Mouse (Mus musculus): ENCODE measurements at regions not wholly inside any gene's neighbourhood (a gene's known extent, or its start where the extent isn't known, plus 50 kb on each side); places are given as distances from the start of the nearest gene placed in this dataset.

DNA sequence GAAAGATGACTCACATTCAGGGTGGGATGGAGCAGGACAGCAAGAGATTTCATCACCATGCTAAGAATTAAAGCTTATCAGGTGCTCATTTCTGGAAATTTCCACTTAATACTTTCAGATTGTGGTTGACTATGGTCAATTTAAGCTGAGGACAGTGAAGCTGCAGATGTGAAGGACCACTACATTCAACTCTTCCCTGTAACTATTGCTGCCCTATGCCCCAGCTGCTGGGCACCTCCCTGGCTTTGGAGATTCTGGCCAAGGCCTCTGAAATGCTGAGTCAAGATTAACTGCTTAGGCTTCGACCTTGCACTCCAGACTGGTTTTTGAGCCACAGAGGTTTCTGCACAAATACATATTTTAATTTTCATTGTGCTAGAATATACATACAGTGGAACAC is 140.4 kb upstream of the Grik3 start:
- in situ Hi-C loops (cut with MboI, MseI) = no loop called here

DNA sequence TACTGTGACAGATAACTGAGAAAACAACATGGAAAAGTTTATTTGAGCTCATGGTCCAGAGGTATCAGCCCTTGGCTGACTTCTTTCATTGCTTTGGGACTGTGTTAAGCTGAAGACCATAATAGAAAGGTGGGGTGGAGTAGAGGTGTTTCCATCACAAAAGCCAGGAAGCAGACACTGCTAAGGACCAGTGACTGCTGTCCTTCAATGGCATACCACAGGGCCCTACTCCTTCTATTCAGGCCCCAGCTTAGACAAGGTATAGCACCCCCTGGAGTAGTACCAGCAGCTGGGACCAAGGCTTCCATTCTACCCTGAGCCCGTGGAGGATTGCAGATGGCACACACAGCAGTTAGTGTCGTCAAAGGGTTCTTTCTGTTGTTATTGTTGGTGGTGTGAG is 151.4 kb upstream of the Grik3 start:
- in situ Hi-C loops (cut with MboI, MseI) = no loop called here

GRCm38 (mm10) chr4:125328806-125329205 is 161.7 kb upstream of the Grik3 start:
- in situ Hi-C loops (cut with MboI, MseI) = no loop called here

GRCm38 (mm10) chr4:125324495-125324894 is 166.0 kb upstream of the Grik3 start:
- in situ Hi-C loops (cut with MboI, MseI) = no loop called here

- in situ Hi-C loops (cut with MboI, MseI) = no loop called here
Measured at GRCm38 (mm10) chr4:125319343-125319742, 171.2 kb upstream of the Grik3 start.

DNA sequence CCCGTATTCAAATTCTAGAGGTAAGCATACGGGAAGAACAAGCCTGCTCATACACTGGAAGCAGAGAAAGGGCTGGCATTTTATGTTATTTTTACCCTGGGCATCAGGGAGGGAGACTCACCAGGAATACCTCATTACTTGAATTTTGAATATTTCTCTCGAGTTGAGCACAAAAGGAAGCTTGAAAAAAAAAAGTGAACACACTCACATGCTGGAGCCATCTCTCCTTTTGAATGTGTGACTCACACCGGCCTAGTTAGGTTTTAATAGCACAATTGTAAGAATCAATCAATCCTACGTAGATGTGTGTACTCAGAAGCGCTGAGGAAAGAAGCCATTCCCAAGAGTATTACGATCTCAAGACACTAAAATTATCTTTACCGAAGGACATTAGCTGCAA is 172.2 kb upstream of the Grik3 start:
- in situ Hi-C loops (cut with MboI, MseI) = no loop called here

DNA sequence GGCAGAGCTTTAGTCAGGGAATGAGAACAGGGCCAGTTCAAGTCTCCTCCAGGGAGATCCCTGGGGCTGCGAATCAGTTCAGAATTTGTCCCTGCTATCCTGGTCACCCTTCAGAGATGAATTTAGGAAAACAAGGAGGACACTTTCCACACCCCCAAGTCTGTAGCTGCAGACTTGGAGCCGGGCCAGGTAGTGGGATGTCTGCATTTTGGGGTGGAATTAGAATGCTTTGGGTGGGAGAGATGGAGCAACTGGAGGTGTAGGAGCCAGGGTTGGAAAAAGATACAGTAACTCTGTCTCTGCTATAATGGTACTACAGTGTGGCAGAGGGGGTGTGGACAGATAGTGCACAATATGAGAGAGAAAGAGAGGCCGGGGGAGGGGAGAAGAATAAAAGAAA is 173.6 kb upstream of the Grik3 start:
- in situ Hi-C loops (cut with MboI, MseI) = no loop called here

- in situ Hi-C loops (cut with MboI, MseI) = no loop called here
Measured at GRCm38 (mm10) chr4:125315818-125316217, 174.7 kb upstream of the Grik3 start.

GRCm38 (mm10) chr4:125313892-125314291 is 176.6 kb upstream of the Grik3 start:
- in situ Hi-C loops (cut with MboI, MseI) = no loop called here

- in situ Hi-C loops (cut with MboI, MseI) = no loop called here
Measured at GRCm38 (mm10) chr4:125313252-125313651, 177.2 kb upstream of the Grik3 start.

DNA sequence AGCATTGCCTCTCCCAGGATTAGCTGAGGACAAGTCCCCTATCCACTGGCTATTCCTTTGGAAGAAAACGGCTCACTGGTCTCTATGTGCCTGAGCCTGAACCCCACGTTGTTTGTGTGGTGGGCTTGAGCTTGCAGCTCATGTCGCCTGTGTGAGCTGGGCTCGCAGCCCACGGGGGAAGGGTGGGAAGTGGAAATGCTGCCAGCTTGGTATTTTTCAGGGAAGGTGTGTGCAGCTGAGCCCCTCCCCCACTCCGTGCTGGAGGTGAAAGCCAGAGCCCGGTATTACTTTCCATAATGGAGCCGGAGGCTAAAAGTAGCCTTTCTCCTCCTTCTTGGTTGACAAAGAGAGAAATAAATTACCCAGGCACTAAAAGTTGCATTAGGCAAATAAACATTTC is 180.5 kb upstream of the Zc3h12a start:
- in situ Hi-C loops (cut with MboI, MseI) = no loop called here

DNA sequence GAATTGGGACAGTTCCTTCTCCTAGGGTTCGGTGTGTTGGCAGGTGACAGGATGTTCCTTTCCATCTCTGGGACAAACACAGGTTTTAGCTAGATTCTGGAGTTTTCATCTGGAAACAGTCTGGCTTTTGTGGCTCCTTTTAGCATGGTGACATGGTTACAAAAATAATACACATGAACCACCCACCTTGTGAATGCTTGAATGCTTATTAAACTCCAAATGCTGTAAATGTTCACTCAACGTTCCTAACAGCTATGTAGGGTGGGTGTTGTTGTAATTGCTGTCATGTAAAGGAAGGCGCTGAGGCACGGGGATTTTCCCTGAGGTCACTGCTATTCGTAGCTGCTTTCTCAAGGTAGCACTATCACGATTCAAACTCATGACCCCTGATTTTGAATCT is 178.1 kb upstream of the Zc3h12a start:
- in situ Hi-C loops (cut with MboI, MseI) = no loop called here

DNA sequence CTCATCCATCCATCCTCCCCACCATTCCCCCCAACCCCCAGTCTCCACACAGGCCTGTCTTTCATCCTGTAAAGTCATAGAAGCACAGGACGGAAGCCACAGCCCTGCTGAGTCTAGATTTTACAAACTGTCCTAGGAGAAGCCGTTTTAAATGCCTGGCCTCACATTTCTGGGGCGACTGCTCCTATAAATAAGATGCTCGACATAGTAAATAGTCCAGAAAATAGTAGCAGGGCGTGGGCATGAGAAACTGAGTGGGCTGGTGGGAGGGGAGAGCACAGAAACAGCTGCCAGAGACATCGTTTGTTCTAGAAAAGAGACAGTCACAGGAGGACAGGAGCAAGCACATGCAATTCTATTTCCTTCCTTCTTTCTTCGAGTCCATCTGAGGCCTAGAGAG is 175.0 kb upstream of the Zc3h12a start:
- in situ Hi-C loops (cut with MboI, MseI) = no loop called here

DNA sequence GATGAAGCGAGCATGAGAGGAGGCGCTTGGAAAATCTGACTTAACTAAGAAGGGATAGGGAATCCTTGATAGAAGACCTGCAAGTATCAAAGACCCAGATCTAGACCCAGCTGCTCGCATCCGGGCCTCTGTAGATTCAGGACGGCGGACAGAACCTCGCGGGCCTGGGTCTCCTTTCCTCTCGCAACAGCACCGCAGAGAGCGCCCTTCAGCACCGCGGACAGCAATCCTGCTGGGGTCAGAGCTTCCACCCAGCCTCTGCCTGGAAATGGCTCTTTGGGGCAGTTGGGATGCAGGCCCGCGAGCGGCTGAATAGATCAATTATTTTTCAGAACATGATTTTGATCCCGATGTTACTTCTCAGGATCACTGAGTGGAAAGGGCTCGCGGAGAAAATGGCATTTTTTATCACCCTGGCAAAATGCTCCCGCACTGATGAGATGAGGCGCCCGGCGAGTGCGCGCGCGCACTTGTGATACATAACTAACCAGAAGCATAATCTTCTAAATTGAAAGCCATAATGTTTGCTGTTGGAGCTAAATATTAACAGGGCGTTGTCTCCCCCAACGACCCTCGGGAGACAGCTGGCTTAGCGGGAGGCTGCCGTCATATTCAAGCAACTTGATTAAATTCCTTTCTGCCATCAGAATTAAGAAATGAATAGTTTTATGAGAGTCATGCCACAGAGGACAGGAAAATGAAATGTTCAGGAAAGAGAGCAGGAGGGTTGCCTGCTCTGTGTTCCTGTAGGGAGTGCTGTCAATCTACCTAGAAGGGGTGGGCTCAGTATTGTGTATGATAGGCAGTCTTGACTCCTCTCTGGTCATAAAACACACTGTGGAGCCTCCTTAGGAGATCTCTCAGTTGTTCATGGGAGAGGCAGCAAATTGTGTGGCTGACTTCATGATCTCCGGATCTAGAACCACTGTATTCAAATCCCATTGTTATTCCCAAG is 173.1 kb upstream of the Zc3h12a start:
- in situ Hi-C loops (cut with MboI, MseI) = no loop called here

- in situ Hi-C loops (cut with MboI, MseI) = no loop called here
Measured at GRCm38 (mm10) chr4:125290761-125291160, 163.1 kb upstream of the Zc3h12a start.

DNA sequence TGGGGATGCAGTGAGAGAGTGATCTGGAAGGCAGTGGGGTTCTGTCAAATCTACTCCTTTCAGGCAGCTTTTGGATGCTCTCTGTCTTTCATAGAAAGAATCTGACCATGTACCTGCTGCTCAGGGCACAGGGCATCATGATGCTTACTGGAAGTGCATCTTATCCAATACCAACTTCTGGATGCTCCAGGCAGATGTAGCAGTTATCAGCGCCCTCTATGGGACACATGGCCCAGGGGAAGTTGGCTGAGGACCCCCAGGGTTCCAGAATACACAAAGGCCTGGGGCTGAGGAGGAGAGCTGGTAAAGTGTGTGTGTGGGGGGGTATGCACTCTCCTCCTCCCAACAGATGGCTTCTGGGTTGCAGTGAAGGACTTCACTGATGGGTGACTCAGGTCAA is 162.1 kb upstream of the Zc3h12a start:
- in situ Hi-C loops (cut with MboI, MseI) = no loop called here

DNA sequence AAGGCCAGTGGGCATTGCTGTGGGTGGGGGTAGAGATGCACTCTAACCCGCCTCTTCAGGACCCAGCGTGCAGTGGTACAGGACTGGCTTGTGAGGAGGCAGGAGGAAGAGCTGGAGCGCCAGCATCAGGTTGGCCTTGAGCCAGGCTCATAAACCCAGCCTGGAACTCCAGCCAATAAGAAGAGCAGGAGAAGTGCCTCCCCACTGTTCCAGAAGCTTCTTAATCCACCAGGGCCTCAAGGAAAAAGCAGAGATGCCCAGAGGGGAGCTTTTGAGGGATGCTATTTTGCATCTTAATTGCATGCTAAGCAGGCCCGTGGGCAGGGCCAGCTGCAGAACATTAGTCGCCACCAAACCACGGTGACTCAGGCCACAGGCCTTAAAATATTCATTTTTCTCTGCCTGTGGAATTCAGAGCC is 161.4 kb upstream of the Zc3h12a start:
- in situ Hi-C loops (cut with MboI, MseI) = no loop called here

- in situ Hi-C loops (cut with MboI, MseI) = no loop called here
Measured at GRCm38 (mm10) chr4:125282974-125283319, 155.3 kb upstream of the Zc3h12a start.

DNA sequence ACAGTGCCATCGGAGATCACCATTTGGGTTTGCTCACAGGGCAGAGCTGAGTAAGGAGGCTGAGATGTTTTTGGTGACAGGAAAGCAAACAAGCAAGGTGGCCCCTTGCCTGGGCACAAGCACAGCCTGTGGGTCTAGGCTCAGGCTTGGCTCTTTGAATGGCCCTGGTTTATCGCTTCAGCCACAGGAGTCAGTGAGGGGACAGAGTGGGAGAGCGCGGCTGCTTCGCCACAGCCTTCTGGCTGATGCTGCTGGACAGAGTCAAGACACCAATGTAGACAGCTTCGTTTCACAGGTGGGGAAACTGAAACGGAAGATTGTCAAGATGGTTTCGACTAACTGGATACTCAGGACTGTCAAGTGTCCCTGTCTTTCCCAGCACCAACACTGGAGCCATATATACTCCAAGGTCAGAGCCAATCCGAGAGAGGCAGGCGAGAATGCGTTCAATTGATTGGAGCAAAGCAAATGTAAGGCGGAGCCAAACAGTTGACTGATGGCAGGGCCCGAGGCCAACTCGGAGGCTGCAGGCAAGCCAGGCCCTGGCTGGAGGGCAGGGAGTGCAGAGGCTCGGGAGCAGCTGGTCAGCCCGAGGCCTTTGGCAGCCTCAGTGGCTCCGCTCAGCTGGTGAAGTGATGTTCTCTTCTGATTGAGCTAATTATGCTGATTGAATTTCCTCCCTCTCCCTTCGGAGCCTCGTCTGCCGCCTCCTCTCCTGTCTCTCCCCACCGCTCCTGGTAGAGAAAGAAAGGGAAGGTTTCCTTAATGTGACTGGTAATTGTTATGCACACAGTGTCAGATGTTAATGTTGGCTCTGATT is 154.7 kb upstream of the Zc3h12a start:
- in situ Hi-C loops (cut with MboI, MseI) = no loop called here

DNA sequence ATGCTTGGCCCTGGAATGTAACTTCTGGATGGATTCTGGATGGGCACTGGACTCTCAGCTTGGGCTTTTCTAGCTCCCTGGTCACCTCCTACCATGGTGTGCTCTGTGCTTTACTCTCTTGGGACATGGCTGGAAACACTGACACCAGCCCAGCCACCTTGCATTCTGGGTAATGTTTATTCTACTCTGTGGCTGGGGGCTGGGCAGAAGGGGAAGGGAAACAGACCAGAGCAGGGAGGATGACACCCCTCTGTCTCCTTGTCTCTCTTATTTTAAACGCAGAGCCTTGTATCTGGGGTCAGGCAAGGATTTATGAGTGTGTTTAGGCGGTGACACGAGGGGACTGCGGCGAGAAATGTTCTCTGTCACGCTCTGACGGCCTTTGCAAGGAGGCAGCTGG is 151.5 kb upstream of the Zc3h12a start:
- in situ Hi-C loops (cut with MboI, MseI) = no loop called here

DNA sequence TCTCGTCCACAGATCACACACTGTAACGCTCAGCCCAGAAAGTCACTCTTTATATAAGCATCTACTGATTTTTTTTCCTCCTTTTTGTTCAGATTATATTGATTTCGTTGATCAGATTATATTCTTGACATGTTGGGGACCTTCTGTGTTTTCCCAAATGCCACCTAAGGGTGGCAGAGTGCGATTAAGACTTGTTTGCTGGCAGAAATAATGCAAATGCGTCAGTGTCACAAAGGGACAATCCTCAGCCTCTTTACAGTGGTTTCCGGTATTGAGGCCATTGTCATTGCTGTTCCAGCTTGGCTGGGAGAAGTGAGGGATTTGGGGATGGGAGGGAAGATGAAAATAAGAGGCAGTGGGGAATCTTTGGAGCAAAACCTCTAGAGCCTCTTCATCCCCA is 149.2 kb upstream of the Zc3h12a start:
- in situ Hi-C loops (cut with MboI, MseI) = no loop called here

- in situ Hi-C loops (cut with MboI, MseI) = no loop called here
Measured at GRCm38 (mm10) chr4:125275259-125275658, 147.6 kb upstream of the Zc3h12a start.

DNA sequence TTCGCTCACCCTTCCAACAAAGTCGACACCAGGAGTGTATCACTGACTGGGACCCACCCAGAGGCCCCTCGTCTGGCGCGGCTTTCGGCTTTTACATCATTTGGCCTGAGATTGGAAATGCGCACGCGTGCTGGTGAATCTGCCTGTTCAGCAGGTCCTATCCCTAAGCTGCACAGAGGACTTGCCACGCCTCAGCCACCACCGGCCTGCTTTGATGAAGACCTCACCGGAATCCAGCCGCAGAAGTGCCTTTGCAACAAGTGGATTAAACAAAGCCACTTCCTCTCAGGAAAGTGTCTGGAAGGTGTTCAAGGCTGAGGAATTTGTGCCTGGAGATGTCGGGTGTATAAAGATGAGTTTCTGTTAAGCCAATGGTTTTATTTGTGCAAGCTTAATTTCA is 143.3 kb upstream of the Zc3h12a start:
- in situ Hi-C loops (cut with MboI, MseI) = no loop called here

All from T-helper 2 cell (primary cell).